Mouse (Mus musculus) small intestine, adult 2 months (tissue): ENCODE results near the gene Nsl1. TPM values are rescaled to one million over a fixed set of nuclear protein-coding genes. Genes with fewer than 3 reads are reported as not detected.

Source experiments
- H3K27ac ChIP-seq: fragments of 200-500 bp; 2 replicates; pipeline ENCODE4 v1.5.1; 2012; ENCODE audit warnings: low read depth, low read length, control low read depth, inconsistent platforms; ENCODE audit not compliant: insufficient read depth
- H3K27me3 ChIP-seq: fragments of 200-500 bp; 2 replicates; pipeline ENCODE4 v1.6.1; 2012; ENCODE audit warnings: mild to moderate bottlenecking, moderate library complexity, low read length, inconsistent platforms; ENCODE audit not compliant: control insufficient read depth, insufficient read depth
- H3K36me3 ChIP-seq: fragments of 200-500 bp; 2 replicates; pipeline ENCODE4 v1.6.1; 2012; ENCODE audit warnings: mild to moderate bottlenecking, low read length, control low read depth, inconsistent platforms; ENCODE audit not compliant: control insufficient read depth, insufficient read depth
- H3K4me1 ChIP-seq: fragments of 200-500 bp; 2 replicates; pipeline ENCODE4 v1.6.1; 2012; ENCODE audit warnings: low read length, inconsistent platforms, mixed read lengths; ENCODE audit not compliant: control insufficient read depth, insufficient read depth, insufficient read length
- H3K4me3 ChIP-seq: fragments of 200-500 bp; 2 replicates; pipeline ENCODE4 v1.5.1; 2012; ENCODE audit warnings: low read depth, mild to moderate bottlenecking, control low read depth, inconsistent platforms, low read length, moderate library complexity
- CTCF ChIP-seq: fragments of 200-500 bp; IDR thresholded peaks from 2 replicates; pipeline ENCODE4 v1.5.1; 2012; ENCODE audit warnings: low read depth, mild to moderate bottlenecking, control low read depth, inconsistent platforms, low read length, moderate library complexity, mixed read lengths; ENCODE audit not compliant: insufficient replicate concordance, insufficient read length; ENCODE audit errors: extremely low read depth
- POLR2A ChIP-seq: fragments of 200-500 bp; IDR thresholded peaks from 2 replicates; pipeline ENCODE4 v1.6.1; 2012; ENCODE audit warnings: low read depth, mild to moderate bottlenecking, control low read depth, inconsistent platforms, low read length, moderate library complexity
- WGBS: fragments of 180-500 bp; shearing (Covaris S2); methylation state at CpG from one replicate; pipeline ENCODE4 v1.1.7; 2018; 5-methylcytosine and 5-hydroxymethylcytosine counted together
- polyA plus RNA-seq: library from polyadenylated mRNA; depleted of rRNA; stranded (reverse); fragments of >200 nt; gene quantifications from 2 replicates; pipeline ENCODE4 v1.2.3, GENCODE M21; 2012

Gene Nsl1
- polyA plus RNA-seq, 1 experiment: 1.4 TPM

DNA sequence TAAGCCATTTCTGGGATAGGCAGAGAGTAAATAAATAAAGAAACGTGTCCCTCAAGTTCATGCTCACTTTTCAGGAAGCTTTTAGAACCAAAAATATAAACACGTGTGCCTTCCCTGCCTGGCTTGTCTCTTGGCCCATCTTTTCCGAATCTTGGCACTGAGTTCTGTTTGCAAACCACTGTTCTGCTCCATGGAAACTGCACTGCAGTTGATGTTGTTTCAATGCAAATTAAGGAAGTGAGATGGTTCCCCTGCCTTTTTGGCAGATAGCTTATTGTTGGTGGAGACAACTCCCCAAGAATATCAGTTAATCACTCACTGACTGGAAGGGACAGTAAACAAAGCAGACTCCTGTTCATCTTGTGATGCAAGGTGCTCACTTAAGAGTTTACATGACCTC is 59.9 kb downstream of the Nsl1 start:
- no peaks in the 10 kb centered on the region for H3K36me3 ChIP-seq
- H3K4me3 ChIP-seq: no peak overlapping the region
- H3K4me1 ChIP-seq: peaks cover 2% of the 10 kb centered on the region; the same call in 1 of the 2 replicates
- WGBS: 29% methylated on average over 3 of the region's 3 CpGs
- H3K27me3 ChIP-seq: no peaks in the 10 kb centered on the region
- no peak overlapping the region for H3K27ac ChIP-seq
- no peak for TF ChIP-seq POLR2A
- no peak for TF ChIP-seq CTCF

DNA sequence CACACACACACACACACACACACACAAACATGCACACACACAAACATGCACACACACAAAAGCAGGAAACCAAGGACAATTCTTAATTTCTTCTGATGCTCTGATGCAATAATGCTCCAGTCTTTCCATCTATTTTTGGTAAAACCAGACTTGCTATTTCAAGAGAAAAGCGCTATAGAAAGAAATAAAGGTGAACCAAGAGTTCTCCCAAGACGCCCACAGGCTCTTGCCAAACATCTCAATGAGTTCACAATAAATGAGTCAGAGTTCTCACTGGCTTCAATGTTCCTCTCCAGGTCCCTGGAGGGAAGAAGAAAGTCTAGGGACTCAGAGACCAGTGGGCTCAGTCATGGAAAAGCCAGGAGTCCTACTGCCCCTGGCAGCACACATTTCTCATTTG is 60.9 kb downstream of the Nsl1 start:
- H3K36me3 ChIP-seq: no peaks in the 10 kb centered on the region
- 68% methylated on average over 2 of the region's 2 CpGs for WGBS

DNA sequence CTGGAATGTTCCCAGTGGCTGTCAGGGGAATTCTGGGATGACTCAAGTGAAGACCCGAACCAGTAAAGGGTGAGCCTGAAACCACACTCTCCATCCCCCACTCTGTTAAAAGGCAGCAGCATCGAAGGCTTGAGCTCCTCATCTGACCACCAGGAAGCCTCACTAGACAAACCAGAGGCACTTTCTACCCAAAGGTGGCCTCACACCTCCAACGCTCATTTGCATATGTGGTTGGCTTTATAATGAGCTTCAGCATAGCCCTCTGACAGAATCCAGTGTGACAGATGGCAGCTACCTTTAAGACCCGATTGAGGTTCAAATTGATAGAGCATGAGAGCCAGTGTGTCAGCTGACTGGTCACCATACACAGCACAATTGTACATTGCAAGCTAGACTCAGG is 61.5 kb downstream of the Nsl1 start:
- 63% methylated on average over 4 of the region's 4 CpGs for WGBS
- TF ChIP-seq POLR2A (no peak), CTCF (no peak)
- no peaks in the 10 kb centered on the region for H3K36me3 ChIP-seq

More for the DNA sequence above, 60.9 kb downstream of the Nsl1 start:
- no peak overlapping the region for H3K27ac ChIP-seq
- H3K27me3 ChIP-seq: no peaks in the 10 kb centered on the region
- no peak overlapping the region for H3K4me3 ChIP-seq
- H3K4me1 ChIP-seq: peaks cover 2% of the 10 kb centered on the region; the same call in 1 of the 2 replicates
- TF ChIP-seq CTCF (no peak), POLR2A (no peak)

DNA sequence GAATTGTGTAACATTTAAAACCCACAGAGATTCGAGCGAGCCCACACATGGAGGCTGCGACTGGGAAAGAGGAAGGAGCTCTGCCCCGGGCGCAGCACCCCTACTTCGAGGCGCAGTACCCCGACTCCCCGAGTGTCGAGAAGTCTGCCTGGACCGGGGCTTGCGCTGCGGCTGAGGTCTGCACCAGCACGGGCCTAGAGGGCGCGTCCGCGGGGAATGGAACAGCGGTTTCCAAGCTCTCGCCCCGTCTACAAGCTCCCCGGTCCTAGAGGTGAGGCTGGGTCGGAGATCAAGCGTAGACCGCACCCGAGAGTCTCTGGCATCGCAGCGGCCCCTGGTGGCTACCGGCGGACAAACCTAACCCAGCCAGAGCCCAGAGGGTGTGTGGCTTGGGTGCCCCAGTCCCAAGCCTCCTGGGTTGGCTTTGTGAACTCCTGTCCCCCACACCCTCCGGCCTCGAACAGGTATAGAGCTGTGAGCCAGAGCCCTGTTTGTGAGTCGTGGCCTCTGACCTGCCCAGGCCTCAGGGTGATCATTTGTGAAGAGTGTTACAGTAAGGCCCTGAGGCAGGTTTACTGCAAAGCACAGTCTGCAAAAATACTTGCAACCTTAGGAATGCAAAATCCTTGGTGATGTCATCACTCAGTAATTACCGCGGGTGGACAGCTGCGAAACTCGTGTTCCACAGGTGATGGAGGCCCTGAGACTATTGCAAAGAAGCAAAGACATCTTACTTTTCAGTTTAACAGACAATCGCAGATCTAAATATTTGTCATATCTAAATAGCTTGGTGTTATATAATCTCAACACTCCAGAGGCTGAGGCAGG is 63.2 kb downstream of the Nsl1 start:
- WGBS: 13% methylated on average over 38 of the region's 38 CpGs
- no peaks in the 10 kb centered on the region for H3K36me3 ChIP-seq
- H3K4me3 ChIP-seq: peak overlapping the region; percentile 35
- H3K4me1 ChIP-seq: peaks cover 2% of the 10 kb centered on the region; the same call in 1 of the 2 replicates
- no peak overlapping the region for H3K27ac ChIP-seq
- H3K27me3 ChIP-seq: no peaks in the 10 kb centered on the region
- TF ChIP-seq POLR2A: no peak
- peak; percentile 85 for TF ChIP-seq CTCF

More for the DNA sequence above, 61.5 kb downstream of the Nsl1 start:
- Histone ChIP-seq H3K4me3 (no peak overlapping the region), H3K27ac (no peak overlapping the region), H3K4me1 (peaks cover 2% of the 10 kb centered on the region; the same call in 1 of the 2 replicates), H3K27me3 (no peaks in the 10 kb centered on the region)

DNA sequence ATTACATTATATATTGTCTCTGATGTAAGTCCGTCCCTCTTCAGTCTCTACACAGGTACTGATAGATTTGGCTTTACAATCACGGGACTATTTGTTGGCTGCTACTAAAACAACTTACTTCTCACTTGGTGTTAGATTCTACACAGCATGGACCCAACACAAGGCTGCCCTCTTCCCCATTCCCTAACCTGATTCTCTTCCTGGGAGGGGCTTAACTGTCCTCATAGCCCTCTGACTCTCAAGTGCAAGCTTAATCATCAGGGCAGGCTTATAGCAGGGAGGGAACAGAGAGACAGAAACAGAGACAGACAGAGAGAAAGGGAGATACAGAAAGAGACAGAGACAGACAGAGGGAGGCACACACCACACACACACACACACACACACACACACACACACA is 68.9 kb downstream of the Nsl1 start:
- TF ChIP-seq CTCF (no peak), POLR2A (no peak)
- 83% methylated on average over 2 of the region's 2 CpGs for WGBS
- no peak overlapping the region for H3K27ac ChIP-seq

DNA sequence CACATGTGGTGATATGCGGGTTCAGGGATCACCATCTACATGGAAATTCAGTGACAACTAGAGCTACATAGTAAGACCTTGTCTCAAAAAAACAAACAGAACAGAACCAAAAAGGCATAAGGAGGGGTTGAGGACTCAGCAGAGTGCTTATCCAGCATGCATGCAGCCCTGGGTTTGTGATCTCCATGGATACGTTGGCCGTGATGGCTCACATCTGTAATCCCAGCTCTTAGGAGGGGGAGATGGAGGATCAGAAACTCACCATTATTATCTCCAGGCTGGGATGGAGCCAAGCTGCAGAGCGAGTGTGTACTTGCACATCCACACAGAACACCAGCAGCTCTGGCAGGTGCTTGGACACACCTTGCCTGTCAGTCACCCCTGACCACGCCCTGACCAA is 69.4 kb downstream of the Nsl1 start:
- WGBS: 46% methylated on average over 5 of the region's 5 CpGs
- Histone ChIP-seq H3K36me3 (no peaks in the 10 kb centered on the region), H3K4me1 (no peaks in the 10 kb centered on the region), H3K27ac (no peak overlapping the region), H3K27me3 (no peaks in the 10 kb centered on the region), H3K4me3 (no peak overlapping the region)
- TF ChIP-seq POLR2A (no peak), CTCF (no peak)

More for the DNA sequence above, 68.9 kb downstream of the Nsl1 start:
- Histone ChIP-seq H3K4me3 (no peak overlapping the region), H3K4me1 (no peaks in the 10 kb centered on the region), H3K27me3 (no peaks in the 10 kb centered on the region), H3K36me3 (no peaks in the 10 kb centered on the region)

DNA sequence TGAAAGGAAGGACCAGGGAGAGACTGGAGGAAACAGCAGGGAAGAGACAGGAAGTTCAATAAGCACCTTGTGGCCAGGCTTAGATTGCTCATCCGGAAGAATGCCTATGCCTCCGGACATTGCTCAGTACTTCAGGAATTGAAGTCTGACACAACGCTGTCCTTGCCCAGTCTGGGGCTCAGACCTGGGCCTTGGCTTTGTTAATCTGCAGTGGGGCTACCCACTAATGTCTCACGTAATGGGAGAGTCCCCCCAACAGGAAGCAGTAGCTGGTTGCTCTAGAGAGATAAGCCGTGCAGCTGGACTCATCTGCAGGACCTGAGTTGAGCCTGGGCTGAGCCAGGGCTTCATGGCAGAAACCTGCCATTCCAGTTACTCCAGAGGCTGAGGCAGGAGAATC is 70.1 kb downstream of the Nsl1 start:
- no peak for TF ChIP-seq CTCF
- 15% methylated on average over 5 of the region's 5 CpGs for WGBS
- no peaks in the 10 kb centered on the region for H3K36me3 ChIP-seq
- no peak overlapping the region for H3K27ac ChIP-seq
- no peaks in the 10 kb centered on the region for H3K27me3 ChIP-seq
- no peak overlapping the region for H3K4me3 ChIP-seq
- H3K4me1 ChIP-seq: no peaks in the 10 kb centered on the region
